Mouse (Mus musculus): Measurements from ENCODE around the gene Thsd7a. TPM values are rescaled to one million over a fixed set of nuclear protein-coding genes. Genes with fewer than 3 reads are reported as not detected.

Gene Thsd7a
- total RNA-seq, 2 experiments from 2014 or later: 13.2 to 13.7 TPM

DNA sequence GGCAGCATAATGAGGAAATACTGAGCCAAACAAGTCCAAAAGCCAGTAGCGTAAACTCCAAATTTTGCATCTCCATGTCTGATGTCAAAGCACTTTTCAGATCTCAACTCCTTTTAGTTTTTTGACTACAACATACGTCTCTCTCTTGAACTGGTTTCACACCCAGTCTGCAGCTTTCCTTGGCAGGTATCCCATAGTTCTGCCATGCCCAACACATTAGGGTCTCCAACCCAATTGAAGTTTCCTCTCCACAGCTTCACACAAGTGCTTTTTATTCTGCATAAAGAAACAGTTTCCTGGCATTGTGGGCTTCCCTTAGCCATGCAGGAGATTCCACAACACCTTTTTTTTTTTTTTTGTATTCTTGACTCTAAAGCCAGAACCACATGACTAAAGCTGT is 50.1 kb downstream of the Thsd7a start:
- intact Hi-C loops (cut with DNase I): no loop called here

GRCm38 (mm10) chr6:12693689-12694088 is 55.5 kb downstream of the Thsd7a start:
- DNase-seq: no peak
- intact Hi-C loops (cut with DNase I): no loop called here

More for the DNA sequence above, 50.1 kb downstream of the Thsd7a start:
- DNase-seq: no peak

GRCm38 (mm10) chr6:12693239-12693638 is 56.0 kb downstream of the Thsd7a start:
- intact Hi-C loops (cut with DNase I): no loop called here
- no peak for DNase-seq

GRCm38 (mm10) chr6:12649633-12650032 is 99.6 kb downstream of the Thsd7a start:
- DNase-seq: no peak
- intact Hi-C loops (cut with DNase I): no loop called here

DNA sequence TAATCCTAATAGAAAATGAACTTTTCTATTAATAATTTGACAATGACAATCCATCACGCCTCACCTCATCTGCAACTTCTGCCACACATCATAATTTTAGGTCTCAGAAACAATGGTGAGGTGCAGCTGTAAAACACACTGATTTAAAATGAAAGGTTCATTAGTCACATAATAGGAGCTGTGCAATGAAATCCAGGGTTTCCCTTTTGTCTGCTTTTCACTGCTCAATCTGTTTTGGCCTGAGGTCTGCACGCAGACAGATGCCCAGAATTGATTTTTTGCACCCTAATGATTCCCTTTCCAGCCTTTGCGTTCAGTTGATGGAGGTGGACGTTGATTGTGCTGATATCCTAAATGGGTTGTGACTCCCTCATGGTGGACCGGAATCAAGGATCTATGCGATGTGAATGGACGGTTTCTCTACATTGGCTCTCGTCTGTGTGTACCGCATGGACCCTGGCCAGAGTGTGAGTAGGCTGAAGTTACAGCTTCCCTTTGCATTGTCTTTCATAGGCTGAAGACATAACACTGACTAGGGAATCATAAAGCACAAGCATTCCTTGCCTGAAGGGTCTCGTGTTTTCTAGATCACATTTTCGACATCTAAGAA is 120.5 kb downstream of the Thsd7a start:
- intact Hi-C loops (cut with DNase I): no loop called here
- no peak for DNase-seq

DNA sequence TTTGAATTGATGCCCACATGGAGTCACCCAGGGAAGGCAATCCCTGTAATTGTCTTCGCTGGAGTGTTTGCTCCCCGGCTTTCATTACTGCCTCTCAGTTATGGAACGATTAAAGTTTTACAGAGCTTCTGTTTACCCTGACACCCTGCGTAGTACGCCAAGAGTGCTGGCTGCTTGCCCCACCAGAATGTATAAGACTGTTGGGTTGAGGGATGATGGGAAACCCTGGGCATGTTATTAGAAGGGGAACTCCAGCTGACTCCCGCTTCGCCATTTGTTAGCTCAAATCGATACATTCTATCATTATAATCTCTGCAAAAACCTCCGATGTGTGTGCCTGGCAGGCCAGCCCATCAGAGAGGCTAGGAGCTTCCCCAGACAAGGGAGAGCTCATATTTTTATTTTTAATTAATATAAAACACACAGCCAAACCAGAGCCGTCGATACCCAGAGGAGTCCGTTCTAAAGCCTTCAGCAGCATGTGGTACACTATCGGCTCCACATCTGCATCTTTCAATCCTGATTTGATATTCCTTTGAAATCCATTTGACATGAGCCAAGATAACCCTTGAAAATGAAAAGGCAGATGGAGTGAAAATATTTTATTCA is 142.5 kb downstream of the Thsd7a start:
- no peak for DNase-seq
- intact Hi-C loops (cut with DNase I): no loop called here

DNA sequence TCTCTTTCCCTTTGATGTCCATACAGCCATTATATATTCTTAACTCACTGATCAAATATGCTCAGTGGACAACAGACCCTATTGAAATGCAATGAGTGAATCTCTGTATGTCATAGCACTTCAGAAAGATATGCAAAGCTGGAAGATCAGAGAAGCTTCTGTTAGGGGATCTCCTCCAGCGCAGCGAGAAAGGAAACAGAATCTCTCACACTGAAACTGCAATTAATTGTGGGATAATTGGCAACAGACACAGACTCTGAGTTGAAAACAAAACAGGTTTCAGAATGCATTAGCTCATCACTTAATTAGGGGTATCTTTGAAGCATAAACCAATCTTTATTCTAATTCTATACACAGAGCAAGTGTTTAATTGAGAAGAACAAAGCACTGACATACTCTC is 146.3 kb downstream of the Thsd7a start:
- no peak for DNase-seq
- intact Hi-C loops (cut with DNase I): no loop called here

GRCm38 (mm10) chr6:12602161-12602560 is 147.0 kb downstream of the Thsd7a start:
- DNase-seq: no peak
- intact Hi-C loops (cut with DNase I): no loop called here

GRCm38 (mm10) chr6:12584456-12584855 is 164.8 kb downstream of the Thsd7a start:
- intact Hi-C loops (cut with DNase I): loop anchor here (1.0 kb wide), 1 partner anchor 44 kb away; no protein-coding TSS in a partner anchor
- DNase-seq: peak in 1 of 2 experiments; percentile 2

DNA sequence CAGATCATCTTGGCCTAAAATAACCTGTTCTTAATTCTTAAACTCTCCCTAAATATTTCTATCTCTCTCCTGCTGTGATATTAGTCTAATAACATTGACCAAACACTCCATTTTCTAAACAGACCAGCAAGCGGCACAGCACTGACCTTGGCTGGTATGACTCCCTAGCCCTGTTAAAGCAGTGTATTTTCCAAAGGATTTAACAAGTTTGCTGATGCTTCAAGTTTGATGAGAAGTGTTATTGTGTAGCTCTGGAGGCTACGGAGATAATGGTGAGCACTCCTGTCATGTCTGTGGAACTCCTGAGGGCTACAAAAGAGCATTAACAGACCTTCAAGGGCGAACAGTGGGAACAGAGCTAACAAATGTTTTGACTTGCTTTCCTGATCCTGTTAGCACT is 168.1 kb downstream of the Thsd7a start:
- intact Hi-C loops (cut with DNase I): no loop called here
- DNase-seq: no peak

DNA sequence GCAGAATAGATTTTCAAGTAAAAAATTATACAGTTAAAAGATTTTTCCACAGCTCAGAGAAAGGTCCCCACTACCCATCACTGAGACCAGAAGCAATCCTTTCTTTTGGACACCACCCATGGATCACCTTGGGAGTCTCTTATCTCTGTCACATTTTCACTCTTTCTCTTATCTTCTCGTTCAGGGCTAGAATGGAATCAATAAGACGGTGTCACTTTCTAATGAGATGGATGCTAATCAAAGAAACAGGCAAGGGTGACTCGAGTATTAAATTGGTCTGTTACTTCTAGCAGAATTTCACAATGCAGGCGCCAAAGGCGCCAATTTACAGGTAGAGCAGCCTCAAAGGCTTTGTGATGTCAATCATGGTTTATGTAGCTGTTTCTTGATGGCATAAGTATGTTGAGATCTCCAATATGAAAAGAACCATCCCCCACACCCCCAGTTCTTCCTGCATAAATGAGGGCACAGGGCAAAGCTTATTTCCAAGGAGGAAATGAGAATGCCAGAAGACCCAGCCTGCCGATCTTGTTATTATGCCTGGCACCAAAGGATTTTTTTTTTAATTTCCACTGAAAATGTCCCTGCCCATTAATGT is 173.5 kb downstream of the Thsd7a start:
- intact Hi-C loops (cut with DNase I): no loop called here
- no peak for DNase-seq

- no peak for DNase-seq
- intact Hi-C loops (cut with DNase I): no loop called here
Observed at GRCm38 (mm10) chr6:12572202-12572601, 177.0 kb downstream of the Thsd7a start.

DNA sequence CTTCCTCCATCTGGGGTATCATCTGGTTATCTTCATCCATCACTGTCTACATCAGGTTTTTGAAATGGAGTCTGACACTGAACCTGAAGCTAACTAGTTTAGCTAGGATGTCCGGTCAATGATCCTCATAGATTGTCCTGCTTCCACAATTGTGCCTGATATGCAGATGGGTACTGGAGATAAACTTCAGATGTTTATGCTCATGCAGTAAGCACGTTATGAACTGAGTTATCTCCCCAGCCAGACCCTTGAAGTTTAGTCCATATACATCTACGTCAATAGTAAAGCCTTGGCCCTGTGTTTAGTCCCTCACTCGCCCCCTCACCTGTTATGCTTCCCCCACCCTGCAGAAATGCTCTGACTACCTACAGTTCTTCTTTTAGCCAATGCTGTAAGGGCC is 184.1 kb downstream of the Thsd7a start:
- intact Hi-C loops (cut with DNase I): no loop called here

DNA sequence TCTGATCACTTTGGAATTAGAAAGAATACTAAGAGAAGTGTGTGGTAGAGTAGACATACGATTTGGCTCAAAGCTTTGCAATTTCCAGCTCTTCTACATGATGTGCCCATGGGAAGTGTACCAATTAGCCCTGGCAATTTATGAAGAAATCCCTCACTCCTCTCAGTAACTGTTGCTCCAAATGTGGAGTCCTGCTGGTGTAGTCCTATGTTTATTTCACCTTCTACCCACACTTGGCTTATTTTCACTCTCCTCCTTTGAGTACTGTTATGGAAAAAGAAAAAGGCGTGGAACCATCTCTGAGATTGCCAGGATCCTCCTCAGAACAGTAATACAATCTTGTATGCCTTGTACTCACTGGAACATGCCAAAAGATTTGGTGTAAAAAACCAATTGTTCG is 186.9 kb downstream of the Thsd7a start:
- DNase-seq: no peak
- intact Hi-C loops (cut with DNase I): no loop called here

More for the DNA sequence above, 184.1 kb downstream of the Thsd7a start:
- no peak for DNase-seq

GRCm38 (mm10) chr6:12560500-12560899 is 188.7 kb downstream of the Thsd7a start:
- intact Hi-C loops (cut with DNase I): no loop called here

GRCm38 (mm10) chr6:12555114-12556099 is 193.8 kb downstream of the Thsd7a start:
- no peak for DNase-seq
- intact Hi-C loops (cut with DNase I): no loop called here

More at GRCm38 (mm10) chr6:12560500-12560899, 188.7 kb downstream of the Thsd7a start:
- DNase-seq: no peak

DNA sequence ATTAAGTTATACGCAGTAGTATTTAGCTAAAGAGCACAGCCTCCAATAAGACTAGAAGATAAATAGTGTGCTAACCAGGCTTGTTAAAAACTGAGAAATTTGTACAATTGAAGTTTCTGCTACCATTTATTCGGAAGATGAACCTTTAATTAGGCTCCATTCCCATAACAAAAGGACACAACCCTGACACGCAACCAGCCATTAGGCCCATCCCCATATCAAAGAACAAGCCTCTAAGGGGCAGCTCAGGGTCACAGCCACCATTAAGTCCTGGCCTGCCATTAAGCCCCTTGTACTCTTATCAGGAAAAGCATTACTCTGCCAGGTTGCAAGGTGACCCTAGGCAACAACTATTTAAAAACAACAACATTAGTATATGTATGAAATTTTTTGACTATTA is 198.0 kb downstream of the Thsd7a start:
- DNase-seq: no peak
- intact Hi-C loops (cut with DNase I): loop anchor here (5.0 kb wide), 1 partner anchor 196 kb away; the partner anchor contains the start of gene Thsd7a

DNA sequence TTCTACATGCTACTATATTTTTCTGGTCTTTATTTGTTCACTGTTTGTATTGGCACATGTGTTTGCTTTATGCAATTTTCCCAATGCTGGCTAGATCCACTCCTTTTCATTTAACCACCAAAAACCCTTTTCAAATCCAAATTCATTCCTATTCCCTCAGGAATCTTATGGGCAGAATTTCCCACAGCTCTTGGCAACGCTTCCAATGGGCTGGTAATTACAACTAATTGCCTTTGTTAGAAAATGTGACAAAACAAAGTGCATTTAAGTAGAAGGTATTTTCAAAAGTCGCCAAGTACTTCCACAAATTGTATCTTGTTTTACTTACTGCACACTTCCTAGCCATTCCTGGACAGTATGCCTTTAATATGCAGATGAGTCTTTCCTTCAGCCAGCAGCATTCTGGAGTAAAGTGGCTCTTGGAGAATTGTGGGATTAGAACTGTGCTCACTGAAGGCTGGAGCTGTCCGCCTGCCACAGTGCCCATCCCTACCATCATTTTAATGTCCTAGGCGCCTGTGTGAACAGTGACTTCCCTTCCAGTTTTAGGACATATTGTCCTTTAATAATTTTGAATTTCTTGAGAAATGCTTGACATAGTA is 199.1 kb downstream of the Thsd7a start:
- intact Hi-C loops (cut with DNase I): loop anchor here (5.0 kb wide), 1 partner anchor 197 kb away; the partner anchor contains the start of gene Thsd7a
- no peak for DNase-seq

DNA sequence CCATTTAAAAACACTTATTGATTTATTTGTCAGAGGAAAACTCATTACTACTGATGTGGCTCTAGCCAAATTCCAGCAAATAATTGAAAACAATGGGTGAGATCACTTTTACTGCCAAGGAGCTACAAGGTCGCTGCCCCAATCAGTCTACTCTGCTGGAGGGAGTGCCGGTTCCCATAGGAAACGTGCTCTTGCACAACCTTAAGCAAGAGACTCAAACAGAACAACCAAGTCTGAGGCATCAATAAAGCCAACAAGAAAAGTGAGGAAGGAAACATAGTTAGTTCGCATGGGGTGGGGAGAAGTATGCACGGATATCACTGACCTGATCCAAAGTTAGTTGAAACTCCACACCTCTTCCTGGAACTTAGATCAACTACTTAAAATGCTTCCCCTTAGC is 205.1 kb downstream of the Thsd7a start:
- intact Hi-C loops (cut with DNase I): no loop called here
- no peak for DNase-seq

DNA sequence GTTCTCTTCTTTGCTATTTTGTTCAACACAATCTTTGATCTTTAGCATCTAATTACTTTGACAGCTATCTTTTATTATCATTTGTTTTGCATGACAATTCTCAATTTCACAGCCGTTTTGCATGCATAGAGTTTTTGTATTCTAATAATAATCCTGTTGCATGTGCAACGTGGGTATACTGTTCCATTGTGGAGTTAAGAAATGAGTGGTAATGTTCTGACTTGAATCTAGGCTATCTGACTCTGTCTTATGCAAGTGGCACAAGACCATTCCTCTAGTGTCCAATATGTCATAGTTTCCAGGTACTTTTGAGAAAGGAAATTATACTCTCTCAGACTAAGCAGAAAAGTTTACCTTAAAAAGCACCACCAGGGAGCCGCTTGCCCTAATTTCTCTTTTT is 206.7 kb downstream of the Thsd7a start:
- intact Hi-C loops (cut with DNase I): no loop called here
- DNase-seq: no peak
